Mouse (Mus musculus) testis, adult 2 months (tissue): ENCODE measurements around the gene Olfr60. TPM values are rescaled to one million over a fixed set of nuclear protein-coding genes. Genes with fewer than 3 reads are reported as not detected.

ENCODE experiments used
- H3K27ac ChIP-seq: fragments of 200-500 bp; 2 replicates; pipeline ENCODE4 v1.5.1; 2012; ENCODE audit warnings: low read depth, low read length; ENCODE audit not compliant: control insufficient read depth, insufficient read depth
- H3K27me3 ChIP-seq: fragments of 200-500 bp; 2 replicates; pipeline ENCODE4 v1.6.1; 2012; ENCODE audit warnings: mild to moderate bottlenecking, low read length, moderate library complexity; ENCODE audit not compliant: control insufficient read depth, insufficient read depth
- H3K36me3 ChIP-seq: fragments of 200-500 bp; 2 replicates; pipeline ENCODE4 v1.6.1; 2012; ENCODE audit warnings: mild to moderate bottlenecking, low read length; ENCODE audit not compliant: control insufficient read depth, insufficient read depth
- H3K4me1 ChIP-seq: fragments of 200-500 bp; 2 replicates; pipeline ENCODE4 v1.6.1; 2012; ENCODE audit warnings: low read length; ENCODE audit not compliant: control insufficient read depth, insufficient read depth
- H3K4me3 ChIP-seq: fragments of 200-500 bp; 2 replicates; pipeline ENCODE4 v1.5.1; 2012; ENCODE audit warnings: low read depth, mild to moderate bottlenecking, low read length, moderate library complexity, mixed read lengths; ENCODE audit not compliant: control insufficient read depth
- CTCF ChIP-seq: fragments of 200-500 bp; IDR thresholded peaks from 2 replicates; pipeline ENCODE4 v1.5.1; 2012; ENCODE audit warnings: low read depth, mild to moderate bottlenecking, inconsistent platforms, low read length, moderate library complexity; ENCODE audit not compliant: control insufficient read depth, insufficient read depth, insufficient replicate concordance
- POLR2A ChIP-seq: fragments of 200-500 bp; IDR thresholded peaks from 2 replicates; pipeline ENCODE4 v1.6.1; 2012; ENCODE audit warnings: low read depth, mild to moderate bottlenecking, inconsistent platforms, low read length, moderate library complexity; ENCODE audit not compliant: control insufficient read depth
- polyA plus RNA-seq: library from polyadenylated mRNA; depleted of rRNA; stranded (reverse); fragments of >200 nt; gene quantifications from 2 replicates; pipeline ENCODE4 v1.2.3, GENCODE M21; 2012; rRNA removed

Olfr60 gene
- polyA plus RNA-seq, 1 experiment, result not detected

DNA sequence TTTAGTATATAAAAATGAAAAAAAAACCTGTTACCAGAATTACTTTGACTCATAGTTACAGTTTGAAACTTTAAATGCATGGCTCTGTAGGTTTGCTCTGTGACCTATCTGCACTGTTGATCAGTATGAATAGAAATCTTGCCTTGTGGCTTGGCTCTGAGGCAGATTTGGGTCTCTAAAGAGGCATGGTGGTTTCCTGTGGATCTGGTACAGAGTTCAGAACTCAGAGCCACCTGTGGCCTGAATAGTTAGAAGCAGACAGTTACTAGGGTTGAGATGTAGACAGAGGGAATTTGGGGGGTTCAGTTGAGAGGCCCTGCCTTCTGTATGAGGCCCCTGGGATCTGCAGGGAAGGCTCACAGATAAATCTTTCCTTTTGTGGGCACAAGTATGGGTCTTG, 40.3 kb downstream of the Olfr60 start:
- TF ChIP-seq POLR2A (no peak), CTCF (no peak)
- Histone ChIP-seq H3K27me3 (no peaks in the 10 kb centered on the region), H3K4me1 (no peaks in the 10 kb centered on the region), H3K4me3 (no peak overlapping the region), H3K27ac (no peak overlapping the region), H3K36me3 (no peaks in the 10 kb centered on the region)

DNA sequence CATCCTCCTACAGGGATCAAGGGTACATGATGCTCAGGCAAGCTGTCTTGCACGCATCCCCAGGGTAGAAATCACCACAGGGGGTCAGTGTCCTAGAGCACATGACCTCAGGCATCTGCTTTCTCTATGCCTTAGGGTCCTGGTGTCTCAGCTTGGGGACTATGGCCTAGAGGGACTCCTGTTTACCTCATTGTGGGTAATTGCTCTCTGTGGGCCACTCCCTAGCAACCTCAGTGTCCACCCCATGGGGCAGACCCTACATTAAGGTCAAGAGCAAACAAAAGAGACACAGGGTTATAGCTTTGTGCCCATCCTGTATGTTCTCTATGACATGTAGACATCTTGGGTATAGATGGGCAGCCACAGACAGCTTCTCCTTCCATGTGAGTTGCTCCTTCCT, 40.9 kb downstream of the Olfr60 start, which contains the start of gene Olfr525:
Olfr525 (plus strand) TSS at position 301 of the 400 bp plus-strand sequence.
- no peak within 1 kb of the TSS for H3K4me3 ChIP-seq
- no peaks in the 10 kb centered on the region for H3K36me3 ChIP-seq
- no peak within 1 kb of the TSS for H3K27ac ChIP-seq
- H3K4me1 ChIP-seq, result no peaks in the 10 kb centered on the region
- no peak for TF ChIP-seq POLR2A
- H3K27me3 ChIP-seq, result no peaks in the 10 kb centered on the region

DNA sequence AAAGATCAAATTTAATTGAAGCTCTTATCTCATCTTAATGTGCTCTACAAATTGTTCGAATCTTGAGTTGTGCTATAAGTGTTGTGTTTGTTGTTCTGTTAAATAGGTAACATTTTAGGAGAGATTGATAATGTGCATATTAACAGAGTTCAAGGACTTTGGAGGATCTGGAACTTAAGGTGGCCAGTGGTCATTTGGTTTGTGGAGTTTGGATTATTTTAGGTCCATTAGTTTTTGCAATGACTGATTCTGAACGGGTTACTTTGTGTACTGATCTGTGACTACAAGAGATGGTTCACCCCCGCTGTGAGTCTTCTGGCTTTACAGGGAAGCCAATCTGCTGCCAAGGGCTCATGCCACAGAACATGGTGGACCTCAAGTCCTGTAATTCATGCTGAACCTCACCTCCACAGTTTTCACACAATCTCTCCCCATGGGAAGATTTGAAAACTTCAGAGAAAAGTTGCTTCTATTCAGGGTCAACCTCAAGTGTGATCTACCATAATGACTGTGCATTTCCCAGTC, 41.5 kb downstream of the Olfr60 start:
- Histone ChIP-seq H3K4me3 (no peak overlapping the region), H3K27ac (no peak overlapping the region), H3K36me3 (no peaks in the 10 kb centered on the region), H3K4me1 (no peaks in the 10 kb centered on the region), H3K27me3 (no peaks in the 10 kb centered on the region)
- TF ChIP-seq POLR2A, result no peak
- no peak for TF ChIP-seq CTCF

DNA sequence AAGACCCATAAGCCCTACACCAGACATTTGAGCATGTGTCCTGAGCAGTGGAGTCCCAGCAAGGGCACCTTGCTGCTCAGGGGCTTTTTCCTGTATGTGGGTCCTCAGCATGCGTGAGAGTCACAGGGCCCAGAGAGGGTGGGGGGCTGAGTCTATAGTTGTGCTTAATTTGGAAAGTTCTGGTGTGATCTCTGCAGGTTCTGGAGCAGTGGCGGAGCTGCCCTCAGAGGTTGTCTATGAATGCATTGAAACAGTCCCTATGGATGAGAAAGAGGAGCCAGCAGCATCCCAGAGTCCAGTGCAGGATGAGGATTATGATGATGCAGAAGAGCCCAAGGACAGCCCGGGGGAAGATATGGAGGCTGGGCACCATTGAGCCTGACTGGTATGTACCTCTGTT, 62.1 kb downstream of the Olfr60 start:
- no peak for TF ChIP-seq POLR2A
- no peak for TF ChIP-seq CTCF
- H3K27me3 ChIP-seq, result no peaks in the 10 kb centered on the region
- no peaks in the 10 kb centered on the region for H3K36me3 ChIP-seq
- no peak overlapping the region for H3K27ac ChIP-seq
- peaks cover 2% of the 10 kb centered on the region; the same call in 1 of the 2 replicates for H3K4me1 ChIP-seq
- no peak overlapping the region for H3K4me3 ChIP-seq

DNA sequence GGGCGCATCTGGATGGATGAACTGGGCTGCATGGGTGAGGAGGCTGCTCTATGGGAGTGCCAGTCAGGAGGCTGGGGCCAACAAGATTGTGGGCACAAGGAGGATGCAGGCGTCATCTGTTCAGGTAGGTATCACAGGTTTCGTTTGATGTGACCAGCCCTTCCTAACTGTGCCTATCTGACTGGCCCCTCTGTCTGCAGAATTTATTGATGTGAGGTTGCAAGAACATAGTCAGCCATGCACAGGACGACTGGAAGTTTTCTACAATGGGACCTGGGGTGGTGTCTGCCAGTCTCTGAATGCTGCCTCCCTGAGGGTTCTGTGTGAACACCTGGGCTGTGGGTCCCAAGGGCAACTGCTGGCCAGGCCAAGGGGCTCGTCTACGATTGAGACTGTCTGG, 64.6 kb downstream of the Olfr60 start:
- no peaks in the 10 kb centered on the region for H3K27me3 ChIP-seq
- TF ChIP-seq CTCF (no peak), POLR2A (no peak)
- no peaks in the 10 kb centered on the region for H3K36me3 ChIP-seq
- no peak overlapping the region for H3K4me3 ChIP-seq
- no peak overlapping the region for H3K27ac ChIP-seq
- peaks cover 2% of the 10 kb centered on the region; the same call in 1 of the 2 replicates for H3K4me1 ChIP-seq

DNA sequence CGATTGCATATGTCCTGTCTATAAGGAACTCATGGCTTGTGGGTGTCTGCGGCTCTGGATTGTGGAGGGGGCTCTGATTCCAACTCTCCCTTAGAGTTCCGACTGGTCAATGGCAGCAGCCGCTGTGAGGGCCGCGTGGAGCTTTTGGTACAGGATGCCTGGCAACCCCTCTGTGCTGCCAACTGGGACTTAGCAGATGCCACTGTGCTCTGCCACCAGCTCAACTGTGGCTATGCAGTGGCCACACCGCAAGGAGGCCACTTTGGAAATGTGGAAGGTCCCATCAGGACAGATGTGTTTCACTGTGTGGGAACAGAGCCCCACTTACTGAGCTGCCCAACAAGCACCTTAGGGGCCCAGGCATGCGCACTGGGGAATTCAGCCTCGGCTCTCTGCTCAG, 65.7 kb downstream of the Olfr60 start:
- no peak overlapping the region for H3K27ac ChIP-seq
- no peak overlapping the region for H3K4me3 ChIP-seq
- TF ChIP-seq POLR2A (no peak), CTCF (no peak)
- no peaks in the 10 kb centered on the region for H3K36me3 ChIP-seq
- peaks cover 2% of the 10 kb centered on the region; the same call in 1 of the 2 replicates for H3K4me1 ChIP-seq
- H3K27me3 ChIP-seq, result no peaks in the 10 kb centered on the region

Other genes with a start within 250 kb of the Olfr60 start
- gene Paox, start 245.9 kb downstream of the Olfr60 start, polyA plus RNA-seq, result 3.0 and 4.2 TPM in 2 replicates
- 22.0 and 24.2 TPM in 2 replicates for gene Echs1, start 245.2 kb downstream of the Olfr60 start, polyA plus RNA-seq
- 10.7 and 11.3 TPM in 2 replicates for gene Mtg1, start 224.1 kb downstream of the Olfr60 start, polyA plus RNA-seq
- gene Sprn, start 206.8 kb downstream of the Olfr60 start, polyA plus RNA-seq, result 0.13 and 0.30 TPM in 2 replicates
- gene Olfr522, start 196.9 kb downstream of the Olfr60 start, polyA plus RNA-seq, result not detected in 2 replicates
- not detected in 2 replicates for gene Olfr523, start 188.5 kb downstream of the Olfr60 start, polyA plus RNA-seq
- gene Olfr524, start 155.7 kb downstream of the Olfr60 start, polyA plus RNA-seq, result not detected in 2 replicates
- 0.02 and 0.28 TPM in 2 replicates for gene Cd163l1, start 143.4 kb downstream of the Olfr60 start, polyA plus RNA-seq
- 0.13 and 0.19 TPM in 2 replicates for gene 5830411N06Rik, start 114.4 kb downstream of the Olfr60 start, polyA plus RNA-seq
- not detected in 2 replicates for gene Olfr525, start 40.8 kb downstream of the Olfr60 start, polyA plus RNA-seq
- gene Olfr527, start 27.7 kb downstream of the Olfr60 start, polyA plus RNA-seq, result not detected in 2 replicates
- not detected in 2 replicates for gene Olfr530, start 14.7 kb upstream of the Olfr60 start, polyA plus RNA-seq
- gene Olfr531, start 41.2 kb upstream of the Olfr60 start, polyA plus RNA-seq, result not detected in 2 replicates
- not detected in 2 replicates for gene Olfr532, start 60.0 kb upstream of the Olfr60 start, polyA plus RNA-seq
- gene Olfr533, start 101.7 kb upstream of the Olfr60 start, polyA plus RNA-seq, result not detected in 2 replicates
- not detected in 2 replicates for gene Olfr535, start 122.5 kb upstream of the Olfr60 start, polyA plus RNA-seq
- gene Olfr536, start 145.7 kb upstream of the Olfr60 start, polyA plus RNA-seq, result not detected in 2 replicates
- 0.11 and 0.13 TPM in 2 replicates for gene Olfr538, start 206.2 kb upstream of the Olfr60 start, polyA plus RNA-seq
- gene Olfr46, start 239.6 kb upstream of the Olfr60 start, polyA plus RNA-seq, result 0.17 and 0.32 TPM in 2 replicates